Mouse (Mus musculus) gastrocnemius, adult 18-20 months (tissue): ENCODE results near the gene Hnrnpc. TPM values are rescaled to one million over a fixed set of nuclear protein-coding genes. Genes with fewer than 3 reads are reported as not detected.
A peak's percentile ranks its signal among the peaks of the same experiment; 100 is the strongest.

Experiments
- DNase-seq: peaks from one replicate; pipeline ENCODE4 v3.0.0; 2021; ENCODE audit warnings: low spot score
- long read RNA-seq, 2 experiments: library from polyadenylated mRNA; stranded (forward); transcript quantifications; one replicate each; pipeline ENCODE4 v2.0.0; 2021
- total RNA-seq, 2 experiments: library from RNA; stranded (reverse); gene quantifications; 2 replicates each; pipeline ENCODE4 v1.2.3; 2021

Gene Hnrnpc
- 10 to 100 TPM; 71.5 to 86.7 TPM for total RNA-seq
- long read RNA-seq, experiment 1, transcript Hnrnpc-201 (9 exons, 2,847 nt): minor isoform, 6 of 60 reads
- long read RNA-seq, experiment 1, transcript Hnrnpc-211 (9 exons, 1,691 nt): minor isoform, 5 of 60 reads
- long read RNA-seq, experiment 1, transcript Hnrnpc-205 (9 exons, 2,617 nt): major isoform, 9 of 60 reads
- long read RNA-seq, experiment 1, partial matches to known transcripts: 9 of 60 reads
- long read RNA-seq, experiment 1, other reads (novel, unspliced or antisense): 22 of 60 reads
- long read RNA-seq, experiment 2, transcript Hnrnpc-205 (9 exons, 2,617 nt): major isoform, 5 of 40 reads
- long read RNA-seq, experiment 2, transcript Hnrnpc-211 (9 exons, 1,691 nt): major isoform, 5 of 40 reads
- long read RNA-seq, experiment 2, partial matches to known transcripts: 4 of 40 reads
- long read RNA-seq, experiment 2, other reads (novel, unspliced or antisense): 19 of 40 reads

GRCm38 (mm10) chr14:52103856-52104676, at the start of gene Hnrnpc:
TSS of gene Hnrnpc (minus strand) at chr14:52104028.
- peak; percentile 100 for DNase-seq

- DNase-seq: no peak
These were observed 48.8 kb upstream of the Hnrnpc start for GRCm38 (mm10) chr14:52152613-52153012.

GRCm38 (mm10) chr14:52152179-52152578, 48.4 kb upstream of the Hnrnpc start:
- no peak for DNase-seq

- no peak for DNase-seq
These were observed 46.1 kb upstream of the Hnrnpc start for GRCm38 (mm10) chr14:52149888-52150287.

- no peak for DNase-seq
These were observed 42.7 kb upstream of the Hnrnpc start for GRCm38 (mm10) chr14:52146540-52146939.

- DNase-seq: no peak
These were observed 40.3 kb upstream of the Hnrnpc start for GRCm38 (mm10) chr14:52144165-52144564.

- no peak for DNase-seq
These were observed 37.8 kb upstream of the Hnrnpc start for GRCm38 (mm10) chr14:52141445-52142127.

- no peak for DNase-seq
These were observed 37.0 kb upstream of the Hnrnpc start for GRCm38 (mm10) chr14:52140577-52141444.

GRCm38 (mm10) chr14:52133584-52133983, 29.8 kb upstream of the Hnrnpc start:
- no peak for DNase-seq

GRCm38 (mm10) chr14:52124636-52125035, 20.8 kb upstream of the Hnrnpc start:
- DNase-seq: no peak

GRCm38 (mm10) chr14:52123918-52124317, 20.1 kb upstream of the Hnrnpc start:
- peak; percentile 56 for DNase-seq

GRCm38 (mm10) chr14:52120169-52120568, 16.3 kb upstream of the Hnrnpc start:
- DNase-seq: no peak

GRCm38 (mm10) chr14:52118823-52119608, 15.2 kb upstream of the Hnrnpc start:
- DNase-seq: peak; percentile 14

- no peak for DNase-seq
These were observed 14.6 kb upstream of the Hnrnpc start for GRCm38 (mm10) chr14:52118456-52118822.

- no peak for DNase-seq
These were observed 13.4 kb upstream of the Hnrnpc start for GRCm38 (mm10) chr14:52117241-52117640.

GRCm38 (mm10) chr14:52114101-52114500, 10.3 kb upstream of the Hnrnpc start:
- DNase-seq: no peak

- no peak for DNase-seq
These were observed 6.5 kb upstream of the Hnrnpc start, which contains the start of gene Rpgrip1 for GRCm38 (mm10) chr14:52110346-52110745. TSS of gene Rpgrip1 (plus strand) at chr14:52110704.

- no peak for DNase-seq
These were observed 4.2 kb upstream of the Hnrnpc start for GRCm38 (mm10) chr14:52108025-52108424.

- DNase-seq: no peak
These were observed 2.9 kb upstream of the Hnrnpc start for GRCm38 (mm10) chr14:52106741-52107140.

GRCm38 (mm10) chr14:52105308-52105707, 1.5 kb upstream of the Hnrnpc start:
- DNase-seq: no peak
